Mouse (Mus musculus) intestine, embryonic 15.5 days (tissue): ENCODE data around the gene Sec63. TPM values are rescaled to one million over a fixed set of nuclear protein-coding genes. Genes with fewer than 3 reads are reported as not detected.

Experiments
- ATAC-seq: fragments of 200-750 bp; cut with Nextera tagmentation; 2 replicates; pipeline ENCODE4 v1.8.0; 2017; ENCODE audit warnings: moderate TSS enrichment, moderate library complexity
- H3K27ac ChIP-seq: fragments of 300-500 bp; sonication (generic); 2 replicates; pipeline ENCODE4 v1.5.1; 2015; ENCODE audit warnings: mild to moderate bottlenecking, inconsistent platforms
- H3K27me3 ChIP-seq: fragments of 300-500 bp; sonication (generic); replicated peaks from 2 replicates; pipeline ENCODE4 v1.6.1; 2015; ENCODE audit warnings: inconsistent platforms
- H3K36me3 ChIP-seq: fragments of 300-500 bp; sonication (generic); 2 replicates; pipeline ENCODE4 v1.6.1; 2015; ENCODE audit warnings: inconsistent platforms
- H3K4me1 ChIP-seq: fragments of 300-500 bp; sonication (generic); replicated peaks from 2 replicates; pipeline ENCODE4 v1.6.1; 2015; ENCODE audit warnings: inconsistent platforms
- H3K4me2 ChIP-seq: fragments of 300-500 bp; sonication (generic); replicated peaks from 2 replicates; pipeline ENCODE4 v1.6.1; 2015; ENCODE audit warnings: mild to moderate bottlenecking, inconsistent platforms
- H3K4me3 ChIP-seq: fragments of 300-500 bp; sonication (generic); replicated peaks from 2 replicates; pipeline ENCODE4 v1.5.1; 2015; ENCODE audit warnings: inconsistent platforms
- H3K9ac ChIP-seq: fragments of 300-500 bp; sonication (generic); 2 replicates; pipeline ENCODE4 v1.6.1; 2015; ENCODE audit warnings: inconsistent platforms
- H3K9me3 ChIP-seq: fragments of 300-500 bp; sonication (generic); 2 replicates; pipeline ENCODE4 v1.6.1; 2016; ENCODE audit warnings: inconsistent platforms
- WGBS: fragments of 180-500 bp; shearing (Covaris S2); methylation state at CpG from one replicate; pipeline ENCODE4 v1.1.7; 2015; 5-methylcytosine and 5-hydroxymethylcytosine counted together
- polyA plus RNA-seq: library from polyadenylated mRNA; unstranded; fragments of >200 nt; fragmentation: Nextera tagmentation; extraction: Ambion mirVana; gene quantifications from 2 replicates; pipeline ENCODE4 v1.2.1, GENCODE M21; 2015

Gene Sec63
- polyA plus RNA-seq, 1 experiment from 2014 or later, result 25.0 TPM

GRCm38 (mm10) chr10:42761901-42762669 is 789 bp downstream of the Sec63 start:
- peak; percentile 77 for ATAC-seq
- under 1% methylated on average over 60 of the region's 66 CpGs for WGBS
- H3K4me2 ChIP-seq, result peak overlapping the region; percentile 64

DNA sequence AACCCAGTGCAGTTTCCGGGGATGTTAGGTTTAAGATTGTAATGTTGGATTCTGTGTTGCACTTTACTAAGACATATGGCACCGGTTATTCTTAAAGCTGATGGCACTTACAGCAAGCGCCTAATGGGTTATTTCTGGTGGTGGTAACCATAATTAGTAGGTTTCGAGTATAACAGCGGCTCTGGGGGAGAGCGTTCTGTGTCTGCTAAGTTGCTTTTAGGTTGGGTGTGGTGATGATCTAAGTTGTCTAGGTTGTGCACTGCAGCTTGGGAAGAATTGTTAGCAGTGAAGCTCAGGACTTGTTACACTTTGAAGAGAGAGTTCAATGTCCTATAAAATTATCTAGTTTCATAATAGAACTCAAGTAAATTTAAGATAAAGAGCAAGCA is 1.4 kb downstream of the Sec63 start:
- Histone ChIP-seq H3K4me1 (peaks cover 11% of the 10 kb centered on the region; the same call in 1 of the 2 replicates), H3K27me3 (no peaks in the 10 kb centered on the region), H3K9ac (peak overlapping the region; percentile 91), H3K4me3 (peak overlapping the region; percentile 94), H3K36me3 (no peaks in the 10 kb centered on the region), H3K9me3 (no peaks in the 10 kb centered on the region), H3K4me2 (peak overlapping the region; percentile 64), H3K27ac (peak overlapping the region; percentile 86)
- no peak for ATAC-seq
- under 1% methylated on average over 6 of the region's 6 CpGs for WGBS

More at GRCm38 (mm10) chr10:42761901-42762669, 789 bp downstream of the Sec63 start:
- peaks cover 11% of the 10 kb centered on the region; the same call in 1 of the 2 replicates for H3K4me1 ChIP-seq
- H3K4me3 ChIP-seq, result peak overlapping the region; percentile 94
- H3K9ac ChIP-seq, result peak overlapping the region; percentile 91
- H3K36me3 ChIP-seq, result no peaks in the 10 kb centered on the region
- no peaks in the 10 kb centered on the region for H3K27me3 ChIP-seq
- H3K9me3 ChIP-seq, result no peaks in the 10 kb centered on the region
- peak overlapping the region; percentile 86 for H3K27ac ChIP-seq

DNA sequence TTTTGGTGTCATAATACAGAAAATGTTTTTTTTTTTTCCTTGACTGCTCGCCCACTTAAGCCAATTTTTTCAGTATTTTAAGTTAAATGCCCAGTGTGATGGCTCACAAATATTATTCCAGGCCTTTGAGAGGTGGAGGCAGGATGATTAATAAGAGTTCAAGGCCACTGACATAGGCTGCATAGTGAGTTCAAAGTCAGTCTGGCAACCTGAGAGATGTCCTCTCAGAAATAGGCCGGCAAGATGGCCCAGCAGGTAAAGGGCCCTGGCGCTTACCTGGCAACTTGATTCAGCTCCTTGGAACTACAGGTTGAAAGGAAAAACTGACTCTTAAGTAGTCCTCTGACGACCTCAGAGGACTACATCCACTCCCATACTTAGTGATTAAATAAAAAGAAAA is 1.9 kb downstream of the Sec63 start:
- H3K4me2 ChIP-seq, result peak overlapping the region; percentile 64
- no peak overlapping the region for H3K9ac ChIP-seq
- ATAC-seq, result no peak
- H3K4me1 ChIP-seq, result peaks cover 11% of the 10 kb centered on the region; the same call in 1 of the 2 replicates
- no peaks in the 10 kb centered on the region for H3K36me3 ChIP-seq
- H3K27ac ChIP-seq, result no peak overlapping the region
- peak overlapping the region; percentile 94; the same call in 1 of the 2 replicates for H3K4me3 ChIP-seq
- no peaks in the 10 kb centered on the region for H3K9me3 ChIP-seq
- no peaks in the 10 kb centered on the region for H3K27me3 ChIP-seq
- 47% methylated on average over 4 of the region's 4 CpGs for WGBS

DNA sequence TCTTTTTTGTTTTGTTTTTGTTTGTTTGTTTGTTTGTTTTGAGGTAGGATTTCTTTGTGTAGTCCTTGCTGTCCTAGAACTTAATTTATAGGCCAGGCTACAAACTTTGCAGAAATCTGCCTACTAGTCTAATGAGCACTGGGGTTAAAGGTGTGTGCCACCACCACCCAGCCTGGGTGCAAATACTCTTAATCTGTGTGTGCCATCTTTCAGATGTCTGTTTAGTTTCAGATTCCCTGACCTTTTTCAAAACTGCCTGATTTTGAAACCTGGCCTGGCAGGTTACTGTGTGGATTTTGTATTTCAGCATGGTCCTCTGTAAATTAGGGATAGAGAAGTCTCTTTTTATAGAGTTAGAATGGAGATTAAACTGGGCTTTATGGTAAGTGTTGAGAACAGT is 4.0 kb downstream of the Sec63 start:
- H3K9ac ChIP-seq, result no peak overlapping the region
- no peaks in the 10 kb centered on the region for H3K9me3 ChIP-seq
- peaks cover 9% of the 10 kb centered on the region; the same call in 1 of the 2 replicates for H3K4me1 ChIP-seq
- H3K4me3 ChIP-seq, result no peak overlapping the region
- no peak overlapping the region for H3K4me2 ChIP-seq
- no peak for ATAC-seq
- H3K27ac ChIP-seq, result no peak overlapping the region
- H3K27me3 ChIP-seq, result no peaks in the 10 kb centered on the region
- H3K36me3 ChIP-seq, result no peaks in the 10 kb centered on the region

DNA sequence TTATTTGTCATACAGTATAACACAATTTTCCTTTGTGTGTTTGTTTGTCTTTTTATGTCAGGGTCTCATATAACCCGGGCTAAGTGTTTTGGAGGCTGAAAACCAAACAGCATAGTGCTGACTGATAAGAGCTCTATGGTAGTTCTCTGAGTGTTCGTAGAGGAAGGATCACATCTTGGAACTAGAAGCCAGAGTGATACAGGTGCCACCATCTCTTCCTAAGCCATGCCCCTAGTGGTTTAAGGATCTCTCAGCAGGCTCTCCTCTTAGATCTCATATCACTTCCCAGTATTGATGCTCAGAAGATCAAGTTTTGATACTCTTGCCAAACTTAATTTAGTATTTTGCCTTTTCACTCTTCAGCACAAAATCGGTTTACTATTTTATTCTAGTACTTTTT is 14.2 kb downstream of the Sec63 start:
- Histone ChIP-seq H3K36me3 (no peaks in the 10 kb centered on the region), H3K9me3 (no peaks in the 10 kb centered on the region), H3K4me1 (no peaks in the 10 kb centered on the region), H3K27me3 (no peaks in the 10 kb centered on the region), H3K9ac (no peak overlapping the region), H3K4me3 (no peak overlapping the region), H3K4me2 (no peak overlapping the region), H3K27ac (no peak overlapping the region)
- no peak for ATAC-seq
- WGBS, result 88% methylated on average over 3 of the region's 3 CpGs

GRCm38 (mm10) chr10:42780753-42781152 is 19.5 kb downstream of the Sec63 start:
- no peak overlapping the region for H3K9ac ChIP-seq
- H3K9me3 ChIP-seq, result no peaks in the 10 kb centered on the region
- 83% methylated on average over 2 of the region's 2 CpGs for WGBS
- no peak overlapping the region for H3K27ac ChIP-seq
- no peak overlapping the region for H3K4me2 ChIP-seq
- no peak for ATAC-seq
- H3K4me3 ChIP-seq, result no peak overlapping the region
- no peaks in the 10 kb centered on the region for H3K4me1 ChIP-seq
- 0 out of 2 replicates have a peak, but pooled peaks cover 3% of the 10 kb centered on the region for H3K36me3 ChIP-seq
- no peaks in the 10 kb centered on the region for H3K27me3 ChIP-seq

DNA sequence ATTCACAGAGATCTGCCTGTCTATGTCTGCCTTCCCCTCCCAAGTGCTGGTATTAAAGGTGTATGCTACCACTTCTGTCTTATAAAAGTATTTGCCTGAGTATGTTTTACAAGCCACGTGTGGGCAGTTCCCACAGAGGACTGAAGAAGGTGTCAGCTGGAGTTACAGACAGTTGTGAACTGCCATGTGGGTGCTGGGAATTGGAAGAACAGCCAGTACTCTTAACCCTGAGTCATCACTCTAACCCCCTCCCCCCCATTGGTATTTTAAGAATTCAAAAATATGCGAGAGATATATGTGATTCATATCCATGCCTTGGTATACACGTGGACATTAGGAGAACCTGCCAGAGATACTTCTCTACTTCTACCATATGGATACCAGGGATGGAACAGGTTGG is 20.4 kb downstream of the Sec63 start:
- ATAC-seq, result no peak
- 50% methylated on average over 3 of the region's 3 CpGs for WGBS
- no peaks in the 10 kb centered on the region for H3K4me1 ChIP-seq

GRCm38 (mm10) chr10:42800922-42801321 is 39.6 kb downstream of the Sec63 start:
- no peak overlapping the region for H3K9ac ChIP-seq
- peaks cover 10% of the 10 kb centered on the region; the same call in 1 of the 2 replicates for H3K36me3 ChIP-seq
- H3K4me1 ChIP-seq, result no peaks in the 10 kb centered on the region
- no peaks in the 10 kb centered on the region for H3K27me3 ChIP-seq
- no peak overlapping the region for H3K4me3 ChIP-seq
- ATAC-seq, result no peak
- WGBS, result 88% methylated on average over 3 of the region's 3 CpGs
- H3K27ac ChIP-seq, result no peak overlapping the region
- H3K4me2 ChIP-seq, result no peak overlapping the region
- no peaks in the 10 kb centered on the region for H3K9me3 ChIP-seq

More for the DNA sequence above, 20.4 kb downstream of the Sec63 start:
- 0 out of 2 replicates have a peak, but pooled peaks cover 3% of the 10 kb centered on the region for H3K36me3 ChIP-seq
- no peak overlapping the region for H3K27ac ChIP-seq
- H3K27me3 ChIP-seq, result no peaks in the 10 kb centered on the region
- H3K9ac ChIP-seq, result no peak overlapping the region
- no peak overlapping the region for H3K4me2 ChIP-seq
- H3K4me3 ChIP-seq, result no peak overlapping the region
- H3K9me3 ChIP-seq, result no peaks in the 10 kb centered on the region

GRCm38 (mm10) chr10:42825923-42826322 is 64.6 kb downstream of the Sec63 start:
- H3K27ac ChIP-seq, result no peak overlapping the region

DNA sequence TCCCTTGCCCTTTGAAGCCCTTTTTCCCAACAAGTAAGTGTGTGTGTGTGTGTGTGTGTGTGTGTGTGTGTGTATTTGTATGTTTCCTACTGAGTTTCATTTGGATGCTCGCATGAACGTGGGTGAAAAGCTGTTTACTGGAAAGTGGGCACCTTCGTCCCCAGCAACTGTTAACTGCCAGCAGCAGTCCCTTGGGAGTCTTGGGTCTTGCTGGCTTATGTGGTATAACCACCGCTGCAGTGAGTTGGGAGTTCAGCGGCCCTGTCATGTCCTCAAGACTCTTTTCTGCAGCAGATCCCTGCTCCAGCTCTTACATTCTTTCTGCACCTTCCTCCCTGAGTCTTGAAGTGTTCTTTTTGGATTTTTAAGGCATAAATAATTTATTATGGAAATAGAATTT is 65.9 kb downstream of the Sec63 start:
- H3K4me2 ChIP-seq, result no peak overlapping the region
- H3K36me3 ChIP-seq, result peaks cover 13% of the 10 kb centered on the region
- no peak for ATAC-seq
- H3K9me3 ChIP-seq, result no peaks in the 10 kb centered on the region
- no peak overlapping the region for H3K4me3 ChIP-seq
- no peak overlapping the region for H3K9ac ChIP-seq
- H3K27ac ChIP-seq, result no peak overlapping the region
- peaks cover 2% of the 10 kb centered on the region; the same call in 1 of the 2 replicates for H3K4me1 ChIP-seq
- 88% methylated on average over 5 of the region's 5 CpGs for WGBS
- H3K27me3 ChIP-seq, result no peaks in the 10 kb centered on the region

More at GRCm38 (mm10) chr10:42825923-42826322, 64.6 kb downstream of the Sec63 start:
- Histone ChIP-seq H3K4me1 (peaks cover 2% of the 10 kb centered on the region; the same call in 1 of the 2 replicates), H3K9me3 (no peaks in the 10 kb centered on the region), H3K4me2 (no peak overlapping the region), H3K9ac (no peak overlapping the region), H3K4me3 (no peak overlapping the region), H3K27me3 (no peaks in the 10 kb centered on the region), H3K36me3 (peaks cover 15% of the 10 kb centered on the region)
- ATAC-seq, result no peak
- 90% methylated on average over 6 of the region's 6 CpGs for WGBS

DNA sequence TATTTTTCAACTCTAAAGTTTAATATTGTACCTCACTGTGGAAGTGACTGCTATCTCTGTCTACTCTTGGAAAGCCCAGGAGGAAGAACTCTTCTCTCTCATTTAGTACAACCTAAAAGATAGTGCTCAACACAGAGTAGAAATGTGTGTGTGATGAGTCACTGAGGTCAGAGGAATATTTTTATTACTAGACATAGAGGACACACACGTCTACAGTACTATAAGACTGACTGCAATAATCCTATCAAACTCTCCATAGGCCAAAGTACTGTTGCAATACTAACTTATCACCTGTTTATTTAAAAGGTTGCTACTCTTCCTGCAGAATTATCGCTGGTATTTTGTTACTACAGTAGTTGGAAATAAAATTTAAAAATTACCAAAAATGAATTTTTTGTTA is 68.7 kb downstream of the Sec63 start:
- Histone ChIP-seq H3K4me2 (no peak overlapping the region), H3K9ac (no peak overlapping the region), H3K27me3 (no peaks in the 10 kb centered on the region), H3K36me3 (peaks cover 14% of the 10 kb centered on the region; the same call in 1 of the 2 replicates), H3K9me3 (no peaks in the 10 kb centered on the region), H3K4me3 (no peak overlapping the region), H3K27ac (no peak overlapping the region), H3K4me1 (peaks cover 2% of the 10 kb centered on the region; the same call in 1 of the 2 replicates)
- ATAC-seq, result peak; percentile 85
- 57% methylated on average over 2 of the region's 2 CpGs for WGBS

DNA sequence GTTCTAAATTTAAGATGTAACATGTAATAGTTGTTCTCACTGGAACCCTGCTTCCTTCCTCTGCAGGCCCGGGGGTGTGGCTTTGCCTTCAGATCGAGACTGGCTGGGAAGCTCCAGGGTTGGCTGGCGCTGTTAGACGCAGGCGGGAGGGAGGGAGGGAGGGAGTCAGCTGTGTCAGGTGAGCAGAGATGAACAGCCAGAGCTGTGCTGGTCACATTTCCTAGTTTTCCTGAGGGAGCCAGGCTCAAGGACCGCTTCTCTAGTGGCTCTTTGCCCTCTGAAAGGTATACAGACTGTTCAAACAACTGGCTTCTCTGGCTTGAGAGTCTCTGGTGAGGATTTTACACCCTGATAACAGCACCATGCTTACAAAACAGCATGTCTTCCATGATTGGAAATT is 69.1 kb downstream of the Sec63 start:
- H3K4me2 ChIP-seq, result no peak overlapping the region
- peak; percentile 88 for ATAC-seq
- H3K36me3 ChIP-seq, result peaks cover 17% of the 10 kb centered on the region
- H3K27ac ChIP-seq, result no peak overlapping the region
- H3K27me3 ChIP-seq, result no peaks in the 10 kb centered on the region
- peaks cover 2% of the 10 kb centered on the region; the same call in 1 of the 2 replicates for H3K4me1 ChIP-seq
- H3K9ac ChIP-seq, result no peak overlapping the region
- no peaks in the 10 kb centered on the region for H3K9me3 ChIP-seq
- WGBS, result 34% methylated on average over 6 of the region's 6 CpGs
- H3K4me3 ChIP-seq, result no peak overlapping the region

GRCm38 (mm10) chr10:42832677-42833076 is 71.4 kb downstream of the Sec63 start:
- no peak overlapping the region for H3K4me3 ChIP-seq
- ATAC-seq, result no peak
- no peaks in the 10 kb centered on the region for H3K27me3 ChIP-seq
- 55% methylated on average over 4 of the region's 4 CpGs for WGBS
- no peak overlapping the region for H3K27ac ChIP-seq
- peaks cover 15% of the 10 kb centered on the region; the same call in 1 of the 2 replicates for H3K36me3 ChIP-seq
- no peaks in the 10 kb centered on the region for H3K9me3 ChIP-seq
- H3K4me1 ChIP-seq, result peaks cover 2% of the 10 kb centered on the region; the same call in 1 of the 2 replicates
- H3K4me2 ChIP-seq, result no peak overlapping the region
- no peak overlapping the region for H3K9ac ChIP-seq
